ENCODE assay signal across 27 mouse cellular contexts in the genomic region with DNA sequence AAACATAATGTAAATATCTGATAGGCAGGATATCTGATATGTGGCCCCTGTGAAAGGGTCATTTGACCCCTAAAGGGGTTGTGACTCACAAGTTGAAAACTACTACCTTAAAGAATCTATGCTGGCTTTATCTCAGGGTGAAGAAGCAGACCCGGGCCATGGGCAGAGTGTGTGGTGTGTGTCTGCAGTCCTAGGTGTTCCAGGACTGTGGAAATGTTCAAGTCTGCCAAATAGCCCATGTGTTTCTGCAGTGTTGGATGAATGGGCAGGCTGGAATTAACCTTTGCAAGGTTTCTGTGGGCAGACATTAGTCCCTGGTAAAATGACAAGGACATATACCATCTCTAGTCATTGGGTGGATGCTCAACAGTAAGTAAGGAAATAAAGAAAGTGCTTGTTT.
"Had no signal": no experiment of that assay in that cellular context is flagged by ENCODE, and none has a peak within 500 bp of the region (broad histone marks: within the 10 kb centered on the region; RNA-seq: fewer than 3 reads in every experiment).

No protein-coding gene starts in this region.

- ATAC-seq: forebrain, embryonic 13.5 days; forebrain, embryonic 14.5 days; forebrain, embryonic 15.5 days; forebrain, embryonic 16.5 days; forebrain, postnatal 0 days had no signal

- H3K4me1 ChIP-seq: forebrain, embryonic 15.5 days had no signal

- H3K27me3 ChIP-seq: embryonic facial prominence, embryonic 12.5 days; embryonic facial prominence, embryonic 13.5 days; embryonic facial prominence, embryonic 15.5 days; forebrain, embryonic 12.5 days; forebrain, embryonic 13.5 days; forebrain, embryonic 15.5 days had no signal

- H3K27ac ChIP-seq: embryonic facial prominence, embryonic 10.5 days; embryonic facial prominence, embryonic 12.5 days; embryonic facial prominence, embryonic 13.5 days; embryonic facial prominence, embryonic 15.5 days; forebrain, embryonic 10.5 days; forebrain, embryonic 12.5 days; forebrain, embryonic 13.5 days; forebrain, embryonic 15.5 days; gastrocnemius, adult 2 months had no signal

- H3K36me3 ChIP-seq: embryonic facial prominence, embryonic 10.5 days; embryonic facial prominence, embryonic 12.5 days; embryonic facial prominence, embryonic 13.5 days; embryonic facial prominence, embryonic 15.5 days; forebrain, embryonic 10.5 days; forebrain, embryonic 12.5 days; forebrain, embryonic 15.5 days had no signal

- H3K4me2 ChIP-seq: embryonic facial prominence, embryonic 12.5 days; embryonic facial prominence, embryonic 13.5 days; embryonic facial prominence, embryonic 15.5 days; forebrain, embryonic 12.5 days; forebrain, embryonic 13.5 days; forebrain, embryonic 15.5 days had no signal

- H3K9me3 ChIP-seq: embryonic facial prominence, embryonic 10.5 days; embryonic facial prominence, embryonic 12.5 days; embryonic facial prominence, embryonic 13.5 days; embryonic facial prominence, embryonic 15.5 days; forebrain, embryonic 10.5 days; forebrain, embryonic 12.5 days; forebrain, embryonic 13.5 days; forebrain, embryonic 15.5 days had no signal

- DNase-seq: cerebellum, adult 18-20 months; cerebellum, adult 2 months; cerebellum, adult 8-10 months; cerebellum, adult 9-10 months; cerebellum, adult 9-11 months; cerebellum, postnatal 10 days; cerebellum, postnatal 14 days; cerebellum, postnatal 25 days; cerebellum, postnatal 36 days; embryo, embryonic 11 days; forebrain, postnatal 0 days; gastrocnemius, adult 2 months; gastrocnemius, postnatal 10 days; gastrocnemius, postnatal 14 days; gastrocnemius, postnatal 25 days; gastrocnemius, postnatal 36 days had no signal

- H3K4me3 ChIP-seq: embryonic facial prominence, embryonic 10.5 days; embryonic facial prominence, embryonic 12.5 days; embryonic facial prominence, embryonic 13.5 days; embryonic facial prominence, embryonic 15.5 days; erythroblast, embryonic 14.5 days; forebrain, embryonic 10.5 days; forebrain, embryonic 12.5 days; forebrain, embryonic 13.5 days; forebrain, embryonic 15.5 days; gastrocnemius, adult 2 months had no signal

- H3K9ac ChIP-seq: embryonic facial prominence, embryonic 12.5 days; embryonic facial prominence, embryonic 13.5 days; embryonic facial prominence, embryonic 15.5 days; forebrain, embryonic 12.5 days; forebrain, embryonic 13.5 days; forebrain, embryonic 15.5 days; forebrain, postnatal 0 days had no signal
